Mouse (Mus musculus): ENCODE measurements around the gene Cblc. TPM values are rescaled to one million over a fixed set of nuclear protein-coding genes. Genes with fewer than 3 reads are reported as not detected.

Cblc gene
- polyA plus RNA-seq (2012; rRNA removed): 5.2 and 5.9 TPM in 2 replicates
- polyA plus RNA-seq (2014; fragmentation: Nextera tagmentation; extraction: Ambion mirVana): 7.5 and 8.6 TPM in 2 replicates

GRCm38 (mm10) chr7:19796697-19797588, at the start of gene Cblc:
Gene Cblc, minus strand, starts transcription at chr7:19796809.
- H3K9ac ChIP-seq (ENCODE audit: low read depth, low read length, severe bottlenecking): 0 out of 2 replicates have a peak within 1 kb of the TSS, but pooled peaks have one; percentile 36
- DNase-seq (ENCODE audit: low spot score) (peak; percentile 58), ATAC-seq (ENCODE audit: low FRiP score, low read depth) (peak; percentile 67)
- H3K27ac ChIP-seq (replicated peaks; ENCODE audit: low read depth, low read length): no peak within 1 kb of the TSS
- TF ChIP-seq POLR2A (IDR thresholded peaks at IDR 0.05; ENCODE audit: borderline replicate concordance, extremely low read depth, insufficient read depth, insufficient read length): no peak
- H3K4me1 ChIP-seq (ENCODE audit: control insufficient read depth, insufficient read depth, low read length): no peaks in the 10 kb centered on the region
- H3K36me3 ChIP-seq (ENCODE audit: control insufficient read depth, insufficient read depth, low read length): no peaks in the 10 kb centered on the region
- H3K4me3 ChIP-seq (replicated peaks; ENCODE audit: low read length): peak within 1 kb of the TSS; percentile 28
- 3% methylated on average over 32 of the region's 32 CpGs for whole genome bisulfite sequencing
- no peaks in the 10 kb centered on the region for H3K9me3 ChIP-seq (ENCODE audit: control insufficient read depth, low read length)
- peak within 1 kb of the TSS; percentile 35 for H3K4me2 ChIP-seq (replicated peaks; ENCODE audit: low read depth, low read length, severe bottlenecking)
- H3K27me3 ChIP-seq (ENCODE audit: control insufficient read depth, insufficient read depth, low read length): peaks cover 25% of the 10 kb centered on the region

- H3K9me3 ChIP-seq (ENCODE audit: control insufficient read depth, low read length): no peaks in the 10 kb centered on the region
- TF ChIP-seq POLR2A (IDR thresholded peaks at IDR 0.05; ENCODE audit: borderline replicate concordance, extremely low read depth, insufficient read depth, insufficient read length): no peak
- H3K36me3 ChIP-seq (ENCODE audit: control insufficient read depth, insufficient read depth, low read length): no peaks in the 10 kb centered on the region
- H3K4me1 ChIP-seq (ENCODE audit: control insufficient read depth, insufficient read depth, low read length): no peaks in the 10 kb centered on the region
- H3K9ac ChIP-seq (ENCODE audit: low read depth, low read length, severe bottlenecking): no peak overlapping the region
- ATAC-seq (ENCODE audit: low FRiP score, low read depth) (no peak), DNase-seq (ENCODE audit: low spot score) (no peak)
- H3K4me2 ChIP-seq (replicated peaks; ENCODE audit: low read depth, low read length, severe bottlenecking): no peak overlapping the region
- 56% methylated on average over 15 of the region's 15 CpGs for WGBS
- H3K27me3 ChIP-seq (ENCODE audit: control insufficient read depth, insufficient read depth, low read length): peaks cover 8% of the 10 kb centered on the region
- no peak overlapping the region for H3K4me3 ChIP-seq (replicated peaks; ENCODE audit: low read length)
- H3K27ac ChIP-seq (replicated peaks; ENCODE audit: low read depth, low read length): no peak overlapping the region
These were observed 48.0 kb upstream of the Cblc start for GRCm38 (mm10) chr7:19844521-19845171.

GRCm38 (mm10) chr7:19843561-19843960, 47.0 kb upstream of the Cblc start:
- no peaks in the 10 kb centered on the region for H3K4me1 ChIP-seq (ENCODE audit: control insufficient read depth, insufficient read depth, low read length)
- no peak overlapping the region for H3K27ac ChIP-seq (replicated peaks; ENCODE audit: low read depth, low read length)
- no peak for TF ChIP-seq POLR2A (IDR thresholded peaks at IDR 0.05; ENCODE audit: borderline replicate concordance, extremely low read depth, insufficient read depth, insufficient read length)
- ATAC-seq (ENCODE audit: low FRiP score, low read depth) (peak; percentile 73; the same call in 1 of the 2 replicates), DNase-seq (ENCODE audit: low spot score) (peak; percentile 68)
- no peaks in the 10 kb centered on the region for H3K36me3 ChIP-seq (ENCODE audit: control insufficient read depth, insufficient read depth, low read length)
- no peak overlapping the region for H3K4me3 ChIP-seq (replicated peaks; ENCODE audit: low read length)
- WGBS: 3% methylated on average over 11 of the region's 11 CpGs
- no peaks in the 10 kb centered on the region for H3K9me3 ChIP-seq (ENCODE audit: control insufficient read depth, low read length)
- peaks cover 8% of the 10 kb centered on the region for H3K27me3 ChIP-seq (ENCODE audit: control insufficient read depth, insufficient read depth, low read length)
- H3K4me2 ChIP-seq (replicated peaks; ENCODE audit: low read depth, low read length, severe bottlenecking): no peak overlapping the region
- no peak overlapping the region for H3K9ac ChIP-seq (ENCODE audit: low read depth, low read length, severe bottlenecking)

DNA sequence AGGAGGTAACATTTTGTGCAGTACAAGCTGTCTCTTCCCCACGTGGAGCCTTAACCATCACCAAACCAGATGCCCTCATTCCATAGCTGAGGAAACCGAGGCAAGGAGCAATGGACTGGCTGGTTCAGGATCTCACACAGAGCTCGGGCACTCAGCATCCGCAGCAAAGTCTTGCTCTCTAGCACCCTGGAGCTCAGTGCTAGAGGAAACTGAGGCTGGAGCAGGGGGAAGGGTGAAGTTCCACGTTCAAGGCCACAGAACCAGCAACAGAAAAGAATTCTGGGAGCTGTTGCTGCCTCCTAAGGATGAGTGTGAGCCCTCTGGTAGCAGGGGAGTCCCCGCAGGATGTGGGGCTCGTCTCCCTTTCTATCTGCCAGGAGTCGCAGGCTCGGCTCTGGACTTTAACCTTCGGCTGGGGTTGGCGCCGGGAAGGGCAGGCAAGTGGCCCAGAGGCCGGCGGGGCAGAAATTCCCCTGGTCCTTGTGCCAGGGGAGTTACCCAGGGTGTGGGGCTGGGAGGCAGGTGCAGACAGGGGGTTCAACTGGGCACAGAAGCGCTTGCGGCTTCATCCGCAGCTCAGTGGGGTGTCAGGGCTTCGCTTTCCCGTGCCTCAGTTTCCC, 46.4 kb upstream of the Cblc start:
- no peak for TF ChIP-seq POLR2A (IDR thresholded peaks at IDR 0.05; ENCODE audit: borderline replicate concordance, extremely low read depth, insufficient read depth, insufficient read length)
- H3K4me3 ChIP-seq (replicated peaks; ENCODE audit: low read length): no peak overlapping the region
- ATAC-seq (ENCODE audit: low FRiP score, low read depth) (no peak), DNase-seq (ENCODE audit: low spot score) (no peak)
- H3K4me1 ChIP-seq (ENCODE audit: control insufficient read depth, insufficient read depth, low read length): no peaks in the 10 kb centered on the region
- peaks cover 8% of the 10 kb centered on the region for H3K27me3 ChIP-seq (ENCODE audit: control insufficient read depth, insufficient read depth, low read length)
- H3K36me3 ChIP-seq (ENCODE audit: control insufficient read depth, insufficient read depth, low read length): no peaks in the 10 kb centered on the region
- H3K9me3 ChIP-seq (ENCODE audit: control insufficient read depth, low read length): no peaks in the 10 kb centered on the region
- WGBS: 28% methylated on average over 14 of the region's 19 CpGs
- H3K4me2 ChIP-seq (replicated peaks; ENCODE audit: low read depth, low read length, severe bottlenecking): no peak overlapping the region
- no peak overlapping the region for H3K9ac ChIP-seq (ENCODE audit: low read depth, low read length, severe bottlenecking)
- no peak overlapping the region for H3K27ac ChIP-seq (replicated peaks; ENCODE audit: low read depth, low read length)

Measured in limb, embryonic 14.5 days (tissue).